Mouse (Mus musculus) adrenal gland, postnatal 4 days (tissue): Measurements from ENCODE around the gene Fzr1. TPM values are rescaled to one million over a fixed set of nuclear protein-coding genes. Genes with fewer than 3 reads are reported as not detected.
A peak's percentile ranks its signal among the peaks of the same experiment; 100 is the strongest.

Experiments
- DNase-seq, 2 experiments: peaks; one replicate each; pipeline ENCODE4 v3.0.0; 2021 to 2022; ENCODE audit warnings: low spot score in 2 of 2, mixed read lengths in 2 of 2
- total RNA-seq, 2 experiments: library from RNA; stranded (reverse); gene quantifications; 2 replicates each; pipeline ENCODE4 v1.2.3; 2021

The Fzr1 gene
- total RNA-seq, 2 experiments from 2014 or later, result 69.1 to 70.7 TPM

GRCm38 (mm10) chr10:81335393-81336340 is 42.6 kb downstream of the Fzr1 start:
- no peak for DNase-seq

GRCm38 (mm10) chr10:81334324-81334723 is 44.0 kb downstream of the Fzr1 start:
- no peak for DNase-seq

GRCm38 (mm10) chr10:81332277-81332676 is 46.0 kb downstream of the Fzr1 start:
- no peak for DNase-seq

GRCm38 (mm10) chr10:81330007-81330406 is 48.3 kb downstream of the Fzr1 start:
- DNase-seq, result no peak

GRCm38 (mm10) chr10:81329194-81329975 is 48.9 kb downstream of the Fzr1 start:
- DNase-seq, result no peak

GRCm38 (mm10) chr10:81328386-81328785 is 49.9 kb downstream of the Fzr1 start, which contains the start of gene Tbxa2r:
TSS of gene Tbxa2r (plus strand) at chr10:81328731.
- peak in 1 of 2 experiments; percentile 74 for DNase-seq

GRCm38 (mm10) chr10:81327959-81328358 is 50.4 kb downstream of the Fzr1 start:
- DNase-seq, result peak in 1 of 2 experiments; percentile 41

GRCm38 (mm10) chr10:81326858-81327257 is 51.5 kb downstream of the Fzr1 start:
- no peak for DNase-seq

GRCm38 (mm10) chr10:81325781-81326180 is 52.5 kb downstream of the Fzr1 start:
- no peak for DNase-seq

- DNase-seq, result no peak
Measured at GRCm38 (mm10) chr10:81325176-81325575, 53.1 kb downstream of the Fzr1 start.

GRCm38 (mm10) chr10:81323791-81324530 is 54.4 kb downstream of the Fzr1 start:
- DNase-seq, result no peak

GRCm38 (mm10) chr10:81323141-81323775 is 55.1 kb downstream of the Fzr1 start:
- no peak for DNase-seq

- no peak for DNase-seq
Measured at GRCm38 (mm10) chr10:81322444-81322843, 55.9 kb downstream of the Fzr1 start.

GRCm38 (mm10) chr10:81321436-81321835 is 56.9 kb downstream of the Fzr1 start:
- DNase-seq, result no peak

GRCm38 (mm10) chr10:81320550-81321347 is 57.6 kb downstream of the Fzr1 start, which contains the start of gene Cactin:
TSS of gene Cactin (plus strand) at chr10:81321103.
- peak; percentile 93 to 95 for DNase-seq

GRCm38 (mm10) chr10:81319741-81320549 is 58.4 kb downstream of the Fzr1 start:
- DNase-seq, result peak in 1 of 2 experiments; percentile 91

GRCm38 (mm10) chr10:81319330-81319699 is 59.0 kb downstream of the Fzr1 start:
- DNase-seq, result no peak

- DNase-seq, result peak in 1 of 2 experiments; percentile 59
Measured at GRCm38 (mm10) chr10:81318589-81319329, 59.6 kb downstream of the Fzr1 start.
